In genomic region chr17:7443822-7444221, GRCm38 (mm10) we compare ENCODE assay signal across 8 mouse cellular contexts. TPM values are rescaled to one million over a fixed set of nuclear protein-coding genes. Genes with fewer than 3 reads are reported as not detected.
DNase-seq lines count a peak whose midpoint lies in the region; ATAC-seq and TF ChIP-seq lines count a peak whose summit lies in the region.

No protein-coding gene starts in this region.

- no peaks in the 10 kb centered on the region for H3K79me2 ChIP-seq in liver, adult 2 months (ENCODE audit: control insufficient read depth, insufficient read depth, low read length)

- TF ChIP-seq POLR2A in liver, adult 2 months (IDR thresholded peaks at IDR 0.05; ENCODE audit: extremely low read depth, insufficient read depth, low read length) = no peak

- H3K4me3 ChIP-seq in intestine, embryonic 14.5 days (ENCODE audit: low read depth, low read length) = no peak overlapping the region
- no peak overlapping the region for H3K4me3 ChIP-seq in intestine, embryonic 16.5 days (ENCODE audit: low read length)
- no peak overlapping the region for H3K4me3 ChIP-seq in hindbrain, postnatal 0 days (ENCODE audit: low read length)
- H3K4me3 ChIP-seq in liver, adult 2 months (ENCODE audit: insufficient read depth, low read depth, low read length) = no peak overlapping the region

- H3K27me3 ChIP-seq in intestine, embryonic 14.5 days (replicated peaks; ENCODE audit: control insufficient read depth, insufficient read depth, low read length) = no peaks in the 10 kb centered on the region
- H3K27me3 ChIP-seq in intestine, embryonic 16.5 days (replicated peaks; ENCODE audit: control insufficient read depth, insufficient read depth, low read length) = no peaks in the 10 kb centered on the region
- no peaks in the 10 kb centered on the region for H3K27me3 ChIP-seq in hindbrain, postnatal 0 days (ENCODE audit: insufficient read depth, low read length)
- no peaks in the 10 kb centered on the region for H3K27me3 ChIP-seq in liver, adult 2 months (ENCODE audit: control insufficient read depth, insufficient read depth, low read length)

- DNase-seq in intestine, embryonic 14.5 days (ENCODE audit: low spot score) = peak; percentile 88
- DNase-seq in MN1 (ENCODE audit: low spot score) = peak; percentile 11
- peak; percentile 16 for DNase-seq in c-Kit-positive CD71-positive TER-119-positive erythroid progenitor cells, embryonic 14.5 days (ENCODE audit: low spot score)
- DNase-seq in hindbrain, postnatal 0 days (ENCODE audit: low spot score) = peak; percentile 90
- DNase-seq in liver, adult 2 months (ENCODE audit: extremely low read depth, low read depth, low spot score) = peak; percentile 19
- DNase-seq in right cerebral cortex, postnatal 36 days (ENCODE audit: low spot score in 2 of 2) = peak; percentile 10 to 24

- WGBS in intestine, embryonic 14.5 days = 54% methylated on average over 1 of the region's 1 CpGs
- WGBS in intestine, embryonic 16.5 days = 56% methylated on average over 1 of the region's 1 CpGs
- 41% methylated on average over 1 of the region's 1 CpGs for WGBS in hindbrain, postnatal 0 days
- WGBS in liver, adult 2 months = 54% methylated on average over 1 of the region's 1 CpGs

- H3K9ac ChIP-seq in intestine, embryonic 14.5 days (ENCODE audit: low read length) = no peak overlapping the region
- H3K9ac ChIP-seq in intestine, embryonic 16.5 days (ENCODE audit: low read depth, low read length) = no peak overlapping the region
- no peak overlapping the region for H3K9ac ChIP-seq in hindbrain, postnatal 0 days (replicated peaks; ENCODE audit: low read length)
- no peak overlapping the region for H3K9ac ChIP-seq in liver, adult 2 months (ENCODE audit: low read depth, low read length)

- H3K27ac ChIP-seq in intestine, embryonic 14.5 days (ENCODE audit: low read depth) = no peak overlapping the region
- H3K27ac ChIP-seq in intestine, embryonic 16.5 days (ENCODE audit: low read length) = no peak overlapping the region
- H3K27ac ChIP-seq in hindbrain, postnatal 0 days = no peak overlapping the region
- no peak overlapping the region for H3K27ac ChIP-seq in liver, adult 2 months (replicated peaks; ENCODE audit: insufficient read depth, low read depth, low read length)

- H3K4me2 ChIP-seq in intestine, embryonic 14.5 days (ENCODE audit: low read length) = no peak overlapping the region
- H3K4me2 ChIP-seq in intestine, embryonic 16.5 days (ENCODE audit: low read depth, low read length) = no peak overlapping the region
- no peak overlapping the region for H3K4me2 ChIP-seq in hindbrain, postnatal 0 days (ENCODE audit: low read depth, low read length)

- no peaks in the 10 kb centered on the region for H3K4me1 ChIP-seq in intestine, embryonic 14.5 days (replicated peaks; ENCODE audit: control insufficient read depth, insufficient read depth, low read length)
- no peaks in the 10 kb centered on the region for H3K4me1 ChIP-seq in intestine, embryonic 16.5 days (ENCODE audit: control insufficient read depth, insufficient read depth, low read length)
- no peaks in the 10 kb centered on the region for H3K4me1 ChIP-seq in hindbrain, postnatal 0 days (ENCODE audit: insufficient read depth, low read length)
- H3K4me1 ChIP-seq in liver, adult 2 months (ENCODE audit: control insufficient read depth, insufficient read depth, low read length) = no peaks in the 10 kb centered on the region

- peak; percentile 78 for TF ChIP-seq CTCF in hindbrain, postnatal 0 days (IDR thresholded peaks at IDR 0.05; ENCODE audit: low read depth)
- 0 out of 2 replicates have a peak, but pooled peaks have one; percentile 17 for TF ChIP-seq CTCF in liver, adult 2 months (IDR thresholded peaks at IDR 0.05; ENCODE audit: low read depth, low read length)

- H3K9me3 ChIP-seq in intestine, embryonic 14.5 days (ENCODE audit: control insufficient read depth, low read length) = peaks cover 7% of the 10 kb centered on the region; the same call in 1 of the 2 replicates
- no peaks in the 10 kb centered on the region for H3K9me3 ChIP-seq in intestine, embryonic 16.5 days (ENCODE audit: control insufficient read depth, low read length)
- no peaks in the 10 kb centered on the region for H3K9me3 ChIP-seq in hindbrain, postnatal 0 days (ENCODE audit: low read length)

- ATAC-seq in intestine, embryonic 14.5 days (replicated peaks; ENCODE audit: low FRiP score, low TSS enrichment, low read depth) = no peak
- ATAC-seq in intestine, embryonic 16.5 days = no peak
- no peak for ATAC-seq in hindbrain, postnatal 0 days
- ATAC-seq in monocyte, adult 5-6 weeks (replicated peaks; ENCODE audit: insufficient number of reproducible peaks, low FRiP score, low TSS enrichment, poor library complexity, severe bottlenecking) = no peak

- no peaks in the 10 kb centered on the region for H3K36me3 ChIP-seq in intestine, embryonic 14.5 days (ENCODE audit: control insufficient read depth, insufficient read depth, low read length)
- H3K36me3 ChIP-seq in intestine, embryonic 16.5 days (ENCODE audit: control insufficient read depth, insufficient read depth, low read length) = no peaks in the 10 kb centered on the region
- no peaks in the 10 kb centered on the region for H3K36me3 ChIP-seq in hindbrain, postnatal 0 days (ENCODE audit: insufficient read depth, low read length)
- H3K36me3 ChIP-seq in liver, adult 2 months (ENCODE audit: control insufficient read depth, insufficient read depth, low read length) = no peaks in the 10 kb centered on the region

RNA-seq across cellular contexts. Expression of gene Unc93a2, which starts 58.6 kb away (rescaled TPM):
- polyA plus RNA-seq in intestine, embryonic 14.5 days (2014; fragmentation: Nextera tagmentation; extraction: Ambion mirVana) = not detected in 2 replicates
- polyA plus RNA-seq in intestine, embryonic 16.5 days (2015; fragmentation: Nextera tagmentation; extraction: Ambion mirVana) = 0.13 TPM in 1 of 2 replicates, not detected in the other
- 0.18 TPM in 1 of 2 replicates, not detected in the other for total RNA-seq in hindbrain, postnatal 0 days (2014; rRNA removed)
- 0.05 TPM in 1 of 2 replicates, not detected in the other for polyA plus RNA-seq in hindbrain, postnatal 0 days (2015; fragmentation: Nextera tagmentation; extraction: Ambion mirVana)
- total RNA-seq in liver, adult 2 months (2014; rRNA removed) = 2.4 and 4.4 TPM in 2 replicates
- 3.4 and 4.5 TPM in 2 replicates for polyA plus RNA-seq in liver, adult 2 months (2012; rRNA removed)
- 0.43 TPM in 1 of 3 replicates, not detected in the others for total RNA-seq in monocyte, adult 5-6 weeks (2017)

Comparison
In these comparisons a context has a peak if more than half of its experiments do, and no peak if none do; other contexts are left out.
1. DNase-seq: peak in every context shown above with its lines; median percentile 90 in hindbrain, postnatal 0 days; 88 in intestine, embryonic 14.5 days; 19 in liver, adult 2 months; 17 in right cerebral cortex, postnatal 36 days; 16 in c-Kit-positive CD71-positive TER-119-positive erythroid progenitor cells, embryonic 14.5 days; 11 in MN1.